Mouse (Mus musculus): Measurements from ENCODE around the gene Higd1c.
"Not testable (repeated sequence)": the region's sequence is repeated elsewhere in the genome, so short reads cannot be mapped to it uniquely, and the experiment has no call there.

The Higd1c gene

DNA sequence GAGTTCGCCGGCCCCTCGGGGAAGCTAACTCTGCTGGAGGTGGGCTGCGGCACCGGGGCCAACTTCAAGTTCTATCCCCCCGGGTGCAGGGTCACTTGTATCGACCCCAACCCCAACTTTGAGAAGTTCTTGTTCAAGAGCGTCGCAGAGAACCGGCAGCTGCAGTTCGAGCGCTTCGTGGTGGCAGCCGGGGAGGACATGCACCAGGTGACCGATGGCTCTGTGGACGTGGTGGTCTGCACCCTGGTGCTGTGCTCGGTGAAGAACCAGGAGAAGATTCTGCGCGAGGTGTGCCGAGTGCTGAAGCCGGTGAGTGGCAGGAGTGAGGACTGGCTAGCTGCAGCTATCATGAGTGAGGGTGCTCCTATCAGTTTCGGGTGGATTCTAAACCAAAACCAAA, 10.9 kb upstream of the Higd1c start:
- in situ Hi-C loops (cut with MboI, MseI), result not testable (repeated sequence)

DNA sequence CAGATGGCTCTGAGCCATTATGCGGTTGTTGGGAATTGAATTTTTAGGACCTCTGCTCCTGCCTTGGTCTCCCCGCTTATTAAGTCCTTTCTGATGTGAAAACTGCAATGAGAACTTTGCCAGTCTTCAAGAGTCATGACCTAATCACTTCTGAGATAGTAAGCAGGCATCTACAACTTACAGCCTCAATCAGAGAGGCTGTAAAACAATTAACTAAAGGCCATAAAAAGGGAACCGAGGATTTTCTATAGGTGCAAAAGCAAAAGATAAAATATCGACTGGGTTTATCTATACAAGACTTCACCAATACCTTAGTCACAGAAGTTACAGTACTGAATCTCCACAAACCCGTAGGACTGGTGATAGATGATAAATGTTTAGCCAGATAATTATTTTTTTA, 8.5 kb upstream of the Higd1c start:
- in situ Hi-C loops (cut with MboI, MseI), result no loop called here

DNA sequence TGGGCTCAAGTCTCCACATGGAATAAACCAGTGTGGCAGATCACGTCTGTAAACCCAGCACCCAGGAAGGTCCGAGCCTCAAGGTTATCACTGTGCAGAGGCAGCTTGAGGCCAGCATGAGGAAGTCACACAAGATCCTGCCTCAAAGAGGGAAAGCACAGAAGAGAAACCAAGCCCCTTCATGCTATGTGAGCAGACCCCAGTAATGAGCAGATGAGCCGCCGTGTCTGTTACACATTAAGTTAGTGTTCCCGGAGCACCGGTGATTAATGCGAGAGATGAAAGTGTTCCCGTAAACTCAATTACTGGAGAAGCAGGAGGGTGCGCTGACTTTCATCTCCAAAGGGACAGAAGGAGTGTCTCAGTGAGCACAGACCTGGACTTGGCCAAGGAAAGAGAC, 1.6 kb downstream of the Higd1c start:
- in situ Hi-C loops (cut with MboI, MseI), result not testable (repeated sequence)

DNA sequence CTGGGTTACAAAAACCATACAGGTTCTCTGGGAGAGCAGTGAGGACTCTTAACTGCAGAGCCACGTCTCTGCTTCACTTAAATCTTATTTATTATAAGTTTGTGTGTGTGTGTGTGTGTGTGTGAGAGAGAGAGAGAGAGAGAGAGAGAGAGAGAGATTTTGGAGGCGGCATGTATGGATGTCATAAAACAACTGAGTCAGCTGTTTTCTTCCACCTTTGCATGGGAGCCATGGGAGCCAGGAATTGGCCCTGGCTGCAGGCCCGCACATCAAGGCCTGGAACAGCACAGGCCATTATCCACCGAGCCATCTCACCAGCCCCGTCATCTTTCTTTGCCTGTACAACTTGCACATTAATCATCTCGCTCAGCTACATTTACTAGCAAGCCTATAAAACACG, 2.8 kb downstream of the Higd1c start:
- in situ Hi-C loops (cut with MboI, MseI), result no loop called here

DNA sequence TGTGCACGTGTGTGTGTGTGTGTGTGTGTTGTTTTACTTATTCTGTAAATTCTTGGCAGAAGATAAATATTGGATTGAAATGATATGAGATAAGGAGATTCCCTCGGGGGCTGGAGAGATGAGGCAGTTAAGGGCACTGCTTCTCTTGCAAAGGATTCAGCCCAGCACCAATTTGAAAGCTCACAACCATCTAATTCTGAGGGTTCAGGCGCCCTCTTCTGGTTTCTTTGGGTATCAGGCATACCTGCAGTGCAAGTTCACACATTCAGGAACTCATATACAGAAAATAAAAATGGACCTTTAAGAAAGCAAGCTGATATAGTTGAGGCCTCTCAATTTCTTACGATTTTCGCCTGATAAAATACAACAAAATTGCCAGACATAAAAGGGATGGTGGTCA, 10.7 kb downstream of the Higd1c start:
- in situ Hi-C loops (cut with MboI, MseI), result loop anchor here (5.0 kb wide), 1 partner anchor 43 kb away; the partner anchor contains the start of gene Mettl7a3 (in 2 of the 2)

DNA sequence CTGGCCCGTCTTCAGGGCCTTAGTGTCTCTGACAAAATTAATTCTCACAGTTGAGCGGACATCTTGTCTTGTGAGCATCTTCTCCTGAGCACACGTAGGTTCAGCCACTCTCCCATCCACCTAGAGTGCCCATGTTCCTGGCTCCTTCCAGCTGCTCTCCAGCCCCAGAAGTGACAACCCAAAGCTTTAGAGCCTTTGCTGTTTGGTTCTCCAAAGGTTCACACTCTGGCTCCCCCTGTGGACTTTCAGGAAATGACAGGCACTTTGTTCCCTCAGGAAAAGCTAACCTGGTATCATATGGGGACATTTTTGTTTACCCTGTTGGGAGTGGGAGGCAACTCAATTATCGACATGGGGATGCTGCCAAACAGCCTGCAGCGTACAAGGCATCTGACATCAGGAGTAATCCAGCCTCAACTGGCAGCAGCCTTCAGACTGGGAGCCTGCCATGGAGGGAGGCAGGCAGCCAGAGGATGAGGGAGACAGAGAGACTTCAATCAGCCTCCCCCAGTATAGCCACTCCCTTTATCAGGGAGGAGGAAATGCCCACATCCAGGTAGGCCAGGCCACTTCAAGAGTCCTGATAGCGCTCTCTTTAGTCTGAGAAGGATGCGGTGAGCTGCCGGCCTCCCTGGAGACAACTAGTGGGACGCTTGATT, 13.6 kb downstream of the Higd1c start:
- in situ Hi-C loops (cut with MboI, MseI), result loop anchor here (5.0 kb wide), 1 partner anchor 46 kb away; the partner anchor contains the start of gene Mettl7a3 (in 2 of the 2)

DNA sequence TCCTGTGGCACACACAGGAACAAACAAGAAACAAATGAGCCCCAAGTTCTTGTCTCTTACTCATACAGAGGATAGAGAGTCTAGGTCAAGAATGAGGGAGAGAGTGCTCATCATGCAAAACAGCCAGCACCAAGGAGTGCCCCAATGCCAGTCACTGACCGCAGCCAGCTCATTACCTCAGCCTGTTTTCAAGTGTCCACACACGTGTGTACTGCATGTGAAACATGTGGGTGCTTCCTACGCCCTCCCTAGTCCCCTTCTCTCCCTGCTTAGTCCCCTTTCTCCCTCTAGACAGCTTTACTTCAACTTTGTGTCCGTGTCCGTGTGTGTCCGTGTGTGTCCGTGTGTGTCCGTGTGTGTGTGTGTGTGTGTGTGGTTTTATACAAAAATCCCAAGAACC, 15.3 kb downstream of the Higd1c start:
- in situ Hi-C loops (cut with MboI, MseI), result loop anchor here (5.0 kb wide), 1 partner anchor 47 kb away; the partner anchor contains the start of gene Mettl7a3 (in 2 of the 2)

DNA sequence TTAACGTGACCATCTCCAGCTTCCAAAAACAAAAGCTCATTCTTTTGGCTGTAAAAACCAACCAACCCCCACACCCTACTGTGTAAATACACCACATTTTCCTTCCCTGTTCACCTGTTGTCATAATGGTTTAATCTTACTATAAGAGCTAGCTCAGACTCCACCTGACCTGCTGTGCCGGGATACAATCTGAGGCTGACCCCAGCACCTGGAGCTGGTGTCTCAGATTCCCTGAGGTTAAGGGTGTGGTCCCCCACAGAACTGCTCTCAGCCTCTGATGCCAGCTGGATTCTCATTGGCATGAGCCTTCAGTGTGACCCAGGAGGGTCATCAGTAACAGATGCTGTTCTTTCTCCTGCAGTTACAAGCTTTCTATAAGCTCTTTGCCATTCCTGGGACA, 15.8 kb downstream of the Higd1c start:
- in situ Hi-C loops (cut with MboI, MseI), result no loop called here

DNA sequence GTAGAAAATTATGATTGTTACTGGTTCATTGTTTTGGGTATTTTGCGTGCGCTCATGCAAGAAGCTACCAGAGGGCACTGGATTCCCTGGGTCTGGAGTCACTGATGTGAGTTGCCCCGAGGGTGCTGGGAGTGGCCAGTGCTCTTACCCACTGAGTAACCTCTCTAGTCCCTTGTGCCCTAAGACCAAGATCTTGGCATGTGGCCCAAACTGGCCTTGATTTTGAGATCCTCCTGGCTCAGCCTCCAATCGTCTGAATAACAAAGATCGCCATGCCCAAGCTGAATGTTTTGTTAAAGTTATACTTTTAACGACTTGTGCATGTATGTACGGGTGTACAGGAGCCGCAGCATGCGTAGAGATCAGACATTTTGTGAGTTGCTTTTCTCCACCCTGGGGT, 21.4 kb downstream of the Higd1c start:
- in situ Hi-C loops (cut with MboI, MseI), result no loop called here

DNA sequence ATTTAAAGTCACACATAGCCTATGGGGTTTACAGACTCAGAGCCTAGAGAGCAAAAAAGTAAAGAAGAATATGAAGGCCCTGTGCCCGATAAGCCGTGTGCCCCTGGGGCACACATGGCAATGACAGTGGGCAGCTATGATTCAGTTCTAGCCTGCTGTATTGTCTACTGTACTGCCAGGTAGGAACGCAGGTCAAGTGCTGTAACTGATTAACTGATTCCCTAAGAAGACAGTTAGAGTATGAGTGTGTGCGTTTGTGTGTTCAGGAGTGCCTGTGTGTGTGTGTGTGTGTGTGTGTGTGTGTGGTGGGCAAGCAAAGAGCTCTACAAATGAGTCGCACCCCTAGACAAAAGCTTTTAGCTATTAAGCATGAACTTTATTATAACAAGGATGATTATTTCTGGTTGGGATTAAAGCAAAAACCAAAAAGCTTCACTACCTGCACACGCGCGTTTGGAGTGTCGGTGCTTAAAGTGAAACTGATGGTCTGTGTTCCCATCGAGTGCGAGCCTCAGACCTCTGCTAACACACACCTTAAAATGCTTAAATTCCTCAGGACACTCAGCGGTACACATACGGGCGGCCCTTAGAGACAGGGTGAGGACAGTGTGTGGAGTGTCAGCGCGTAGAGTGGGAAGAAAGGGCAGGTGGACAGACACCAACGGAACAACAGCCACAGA, 23.3 kb downstream of the Higd1c start:
- in situ Hi-C loops (cut with MboI, MseI), result no loop called here

DNA sequence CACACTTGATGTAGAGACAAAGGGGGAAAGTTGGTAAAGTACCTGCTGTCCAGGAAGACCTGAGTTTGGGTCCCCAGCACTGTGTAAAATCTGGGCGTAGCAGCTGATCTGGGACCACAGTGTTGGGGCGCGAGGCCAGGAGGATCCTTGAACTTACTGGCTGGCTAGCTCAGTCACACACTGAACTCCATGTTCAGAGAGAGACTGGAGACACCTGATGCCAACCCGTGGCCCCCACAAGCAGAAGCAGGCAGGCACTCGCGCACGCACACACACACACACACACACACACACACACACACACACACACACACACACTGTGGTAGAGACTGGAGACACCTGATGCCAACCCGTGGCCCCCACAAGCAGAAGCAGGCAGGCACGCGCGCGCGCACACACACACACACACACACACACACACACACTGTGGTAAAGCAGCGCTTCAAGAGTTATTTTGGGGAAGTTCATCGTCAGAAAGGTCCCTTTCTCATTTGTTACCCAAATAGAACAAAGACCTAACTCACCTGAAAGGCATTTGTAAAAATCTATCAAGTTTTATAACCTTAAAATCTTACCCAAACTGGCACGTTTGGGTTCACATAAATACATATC, 24.0 kb downstream of the Higd1c start:
- in situ Hi-C loops (cut with MboI, MseI), result no loop called here

DNA sequence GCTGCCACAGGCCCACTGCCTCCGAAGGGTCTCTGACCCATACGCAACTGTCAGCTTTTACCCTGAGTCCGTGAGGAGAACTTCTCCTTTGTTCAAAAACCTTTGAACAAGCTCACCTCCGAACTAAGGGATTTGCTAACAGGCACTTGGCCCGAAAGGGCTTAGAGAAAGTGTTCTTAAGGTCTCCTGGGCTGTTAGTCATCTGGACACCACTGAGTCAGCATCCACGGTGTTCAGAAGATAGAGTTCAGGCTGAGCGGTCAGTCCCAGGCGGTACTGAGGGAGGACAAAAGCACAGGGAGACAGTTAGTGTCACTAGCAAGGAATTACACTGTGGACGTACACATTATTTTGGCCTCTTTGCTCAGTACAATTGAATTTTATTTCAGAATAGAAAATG, 24.5 kb downstream of the Higd1c start:
- in situ Hi-C loops (cut with MboI, MseI), result no loop called here

DNA sequence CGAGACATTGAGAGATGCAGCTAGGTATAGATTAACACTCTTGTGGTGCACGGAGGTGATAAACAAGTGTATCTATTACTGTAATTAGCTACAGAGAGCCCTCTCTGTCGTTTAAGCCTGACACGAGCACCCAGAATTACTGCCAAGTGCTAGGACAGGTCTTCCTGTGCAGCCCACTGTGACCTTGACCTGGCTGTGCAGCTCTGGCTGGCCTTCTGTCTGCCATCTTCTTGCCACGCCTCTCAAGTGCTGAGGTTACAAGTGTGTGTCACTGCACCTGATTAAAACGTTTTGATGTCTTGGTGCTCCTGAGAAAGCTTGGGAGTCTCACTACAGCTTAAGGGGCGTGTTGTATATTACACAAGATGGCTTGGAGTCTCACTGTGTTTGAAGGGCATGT, 26.7 kb downstream of the Higd1c start:
- in situ Hi-C loops (cut with MboI, MseI), result no loop called here

DNA sequence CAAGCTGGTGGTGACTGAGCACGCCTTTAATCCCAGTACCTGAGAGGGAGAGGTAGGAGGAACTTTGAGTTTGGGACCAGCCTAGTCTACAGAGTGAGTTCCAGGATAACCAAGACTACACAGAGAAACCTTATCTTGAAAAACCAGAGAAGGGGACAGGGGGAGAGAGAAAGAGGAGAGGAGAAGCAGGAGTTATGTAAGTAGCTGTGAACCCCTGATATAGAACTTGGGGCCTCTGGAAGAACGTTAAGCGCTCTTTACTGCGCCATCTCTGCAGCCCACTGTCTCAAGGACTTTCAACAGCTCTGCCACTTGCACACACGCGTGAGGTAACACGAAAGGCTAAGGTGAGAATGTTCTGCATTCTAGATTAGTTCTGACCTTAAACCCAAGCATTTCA, 27.3 kb downstream of the Higd1c start:
- in situ Hi-C loops (cut with MboI, MseI), result no loop called here

DNA sequence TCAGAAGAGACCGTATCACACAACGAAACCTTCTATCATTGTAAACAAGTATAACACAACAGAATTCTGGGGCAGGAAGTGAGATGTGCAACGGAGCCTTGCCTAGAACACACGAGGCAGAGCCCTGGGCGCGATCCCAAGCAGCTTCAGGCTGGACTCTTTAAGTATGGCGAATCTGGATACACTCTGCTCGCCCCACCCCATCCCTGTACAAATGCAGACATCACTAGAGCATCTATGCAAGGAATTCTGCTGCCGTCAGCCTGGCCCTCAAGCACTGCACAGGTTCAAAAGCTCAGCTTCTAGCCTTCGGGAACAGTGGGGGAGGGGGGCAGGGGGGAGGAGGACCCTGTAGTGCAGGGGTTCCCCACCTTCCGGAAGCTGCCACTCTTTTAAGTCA, 28.7 kb downstream of the Higd1c start:
- in situ Hi-C loops (cut with MboI, MseI), result no loop called here

DNA sequence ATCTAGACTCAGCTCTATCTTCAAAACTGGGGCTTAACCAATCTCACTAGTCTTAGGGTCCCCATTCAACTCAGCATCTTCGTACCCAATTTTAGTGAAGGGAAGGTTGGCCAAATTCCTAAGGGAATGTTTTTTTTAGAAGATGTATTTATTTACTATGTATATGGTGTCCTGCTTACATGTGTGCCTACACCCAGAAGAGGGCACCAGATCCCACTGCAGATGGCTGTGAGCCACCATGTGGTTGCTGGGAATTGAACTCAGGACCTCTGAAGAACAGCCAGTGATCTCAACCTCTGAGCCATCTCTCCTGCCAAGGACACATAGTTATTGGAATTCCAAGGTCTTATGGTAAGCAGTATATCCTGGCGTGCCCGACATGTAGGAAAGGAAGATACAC, 31.2 kb downstream of the Higd1c start:
- in situ Hi-C loops (cut with MboI, MseI), result no loop called here

DNA sequence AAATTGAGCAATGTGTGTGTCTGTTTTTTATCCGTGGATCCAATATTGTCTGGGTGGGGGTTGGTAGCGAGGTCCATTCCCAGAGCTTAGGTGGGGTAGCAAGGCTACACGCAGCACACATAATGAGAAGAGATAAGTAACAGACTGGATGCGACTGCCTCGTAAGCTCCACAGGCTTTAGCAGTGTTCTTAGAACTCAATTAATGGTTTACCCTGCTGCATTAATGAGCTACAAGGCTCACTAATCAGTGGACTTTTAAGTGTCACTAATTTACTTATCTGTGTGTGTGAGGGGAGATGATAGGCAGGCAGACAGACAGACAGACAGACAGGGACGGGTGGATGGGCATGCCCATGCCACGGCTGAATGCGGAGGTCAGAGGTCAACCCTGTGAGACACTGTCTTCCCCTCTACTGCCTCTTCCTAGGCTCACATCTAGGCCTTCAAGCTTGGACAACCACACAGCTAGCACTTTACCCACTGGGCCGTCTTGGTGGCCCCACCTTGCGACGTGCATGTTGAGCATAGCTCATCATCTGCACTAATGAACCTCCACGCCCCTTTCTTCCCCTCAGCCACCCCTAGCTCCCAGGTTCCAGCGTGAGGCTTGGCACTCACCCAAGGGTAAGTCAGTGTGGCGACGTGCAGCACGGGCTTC, 36.4 kb downstream of the Higd1c start:
- in situ Hi-C loops (cut with MboI, MseI), result no loop called here

DNA sequence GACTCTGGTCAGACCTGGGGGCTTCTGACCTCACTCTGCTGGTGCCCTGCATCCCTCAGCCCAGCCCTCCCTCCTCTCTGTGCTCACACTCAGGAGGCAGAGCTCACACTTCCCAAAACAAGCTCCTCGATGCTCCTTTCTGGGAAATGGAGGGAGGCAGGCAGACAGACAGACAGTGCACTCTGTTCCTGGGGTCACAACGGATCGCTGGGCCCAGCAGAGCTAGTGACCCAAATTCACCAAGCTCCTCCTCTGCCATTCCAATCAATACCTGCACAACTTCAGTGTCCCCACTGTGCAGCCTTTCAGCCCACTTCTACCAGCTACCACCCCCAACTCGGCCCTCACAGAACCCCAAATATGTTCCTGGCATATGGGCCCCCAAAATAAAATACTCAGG, 37.5 kb downstream of the Higd1c start:
- in situ Hi-C loops (cut with MboI, MseI), result no loop called here

DNA sequence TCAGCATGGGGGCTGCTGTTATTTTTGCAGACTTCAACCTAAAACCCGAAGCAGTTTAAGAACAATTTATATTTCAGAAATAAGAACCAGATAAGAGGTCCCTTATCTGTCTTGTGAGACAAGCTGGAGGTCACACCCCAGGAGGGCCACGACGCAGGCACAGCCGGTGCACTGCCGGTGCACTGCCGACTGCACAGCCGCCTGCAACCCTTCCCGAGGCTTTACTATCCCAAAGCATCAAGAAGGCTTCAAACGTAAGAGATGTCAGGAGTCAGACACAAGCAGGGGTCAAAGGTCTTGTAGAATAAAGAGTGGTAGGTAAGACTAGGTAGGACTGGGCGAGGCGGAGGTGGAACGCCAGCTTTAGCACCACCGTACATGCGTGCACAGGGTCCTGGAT, 38.0 kb downstream of the Higd1c start:
- in situ Hi-C loops (cut with MboI, MseI), result no loop called here

DNA sequence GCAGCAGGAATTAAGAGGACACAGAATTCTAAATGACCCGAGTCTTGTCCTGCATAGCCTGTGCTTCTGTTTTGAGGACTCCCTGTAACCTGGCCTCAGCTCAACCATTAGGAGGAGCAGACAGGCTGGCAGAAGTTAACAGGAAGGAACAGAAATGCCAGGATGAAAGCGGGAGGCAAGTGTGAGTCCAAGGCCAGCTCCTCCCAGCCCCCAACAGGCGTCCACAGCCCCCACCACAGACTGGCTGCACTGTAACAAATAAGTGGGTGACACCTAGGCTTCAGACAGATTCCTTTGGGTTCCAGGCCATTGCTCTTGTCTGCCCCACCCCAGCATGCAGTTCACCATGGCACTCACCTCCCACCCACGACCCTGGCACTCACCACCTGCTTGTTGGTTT, 38.5 kb downstream of the Higd1c start:
- in situ Hi-C loops (cut with MboI, MseI), result no loop called here

DNA sequence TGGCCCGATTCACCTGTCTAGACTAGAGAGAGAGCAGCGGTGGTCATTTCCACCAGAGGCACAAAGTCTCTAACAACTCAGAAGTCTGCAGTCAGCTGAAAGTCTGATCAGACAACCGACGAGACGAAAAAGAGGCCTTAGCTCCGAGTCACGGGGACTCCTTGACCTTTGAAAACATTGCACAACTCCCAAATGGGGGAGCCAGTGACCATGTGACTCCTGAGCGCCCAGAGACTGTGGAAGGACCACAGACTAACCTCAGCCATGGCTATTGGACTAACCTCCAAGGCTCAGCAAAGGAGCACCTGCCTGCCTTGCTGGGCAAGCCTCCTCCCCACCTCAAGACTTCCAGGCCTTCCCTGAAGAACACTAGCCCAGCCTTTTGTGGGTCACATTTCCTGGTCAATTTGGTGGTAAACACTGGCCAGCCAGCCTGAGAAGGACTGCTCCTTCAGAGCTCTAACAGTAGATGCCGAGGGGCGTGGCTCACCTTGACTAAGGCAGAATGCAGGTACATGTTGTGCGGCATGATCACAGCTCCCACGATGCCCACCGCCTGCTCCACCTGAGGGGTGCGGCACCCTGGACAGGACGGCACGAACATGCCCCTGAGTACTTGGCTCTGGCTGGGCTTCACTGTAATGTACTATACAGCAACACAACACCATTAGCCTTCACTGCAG, 39.1 kb downstream of the Higd1c start:
- in situ Hi-C loops (cut with MboI, MseI), result no loop called here

DNA sequence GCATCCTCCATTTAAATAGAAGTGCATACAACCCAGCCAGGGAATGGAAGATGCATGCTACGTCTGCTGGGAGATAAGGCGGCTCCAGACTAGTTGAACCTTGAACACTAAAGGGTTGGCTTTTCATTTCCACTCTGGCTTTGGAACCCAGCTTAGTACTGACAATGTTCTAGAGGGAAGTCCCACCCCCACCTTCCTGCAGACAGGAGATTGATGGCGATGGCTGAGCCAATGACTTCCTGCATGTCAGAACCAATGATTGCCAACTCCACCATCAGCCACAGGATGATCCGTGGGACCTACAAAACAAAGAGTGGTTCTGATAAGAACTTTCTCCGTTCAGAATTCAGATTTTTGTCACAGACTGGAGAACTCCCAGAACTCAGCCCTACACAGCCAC, 41.7 kb downstream of the Higd1c start:
- in situ Hi-C loops (cut with MboI, MseI), result no loop called here
